Mouse (Mus musculus) megakaryocyte, embryonic 14.5 days (primary cell): ENCODE data around the gene Mreg.

Source experiments
- FLI1 ChIP-seq: IDR thresholded peaks from 2 replicates; pipeline ENCODE4 v1.6.1; 2012; ENCODE audit warnings: low read length, inconsistent platforms, mixed read lengths
- GATA1 ChIP-seq: IDR thresholded peaks from 3 replicates; pipeline ENCODE4 v1.6.1; 2012; ENCODE audit warnings: mixed read lengths, low read length, inconsistent platforms, borderline replicate concordance

DNA sequence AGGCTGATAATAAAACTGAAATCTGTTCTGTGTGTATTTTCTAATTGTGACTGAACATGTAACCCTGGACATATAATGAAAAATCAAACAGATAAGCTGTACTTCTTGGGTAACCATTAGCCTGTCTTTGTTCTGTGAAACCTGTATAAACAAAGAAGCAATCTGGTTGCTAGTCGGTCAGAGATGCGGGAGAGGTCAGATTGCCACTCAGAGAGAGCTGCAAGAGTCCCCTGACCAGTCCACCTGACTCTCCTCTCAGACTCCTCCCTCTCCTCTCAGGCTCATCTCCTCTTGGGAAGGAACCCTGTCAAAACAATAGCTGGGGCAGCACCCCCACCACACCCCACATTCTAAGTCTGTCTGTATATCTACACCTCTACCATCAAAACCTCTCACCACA, 7.0 kb upstream of the Mreg start:
- TF ChIP-seq GATA1 (no peak), FLI1 (no peak)
